Comparison of ENCODE assay signal across 13 mouse cellular contexts in genomic region chr4:32571441-32571840, GRCm38 (mm10). TPM values are rescaled to one million over a fixed set of nuclear protein-coding genes. Genes with fewer than 3 reads are reported as not detected.
DNase-seq lines count a peak whose midpoint lies in the region; ATAC-seq and TF ChIP-seq lines count a peak whose summit lies in the region.
"Had no signal": no experiment of that assay in that cellular context is flagged by ENCODE, and none has a peak within 500 bp of the region (broad histone marks: within the 10 kb centered on the region; RNA-seq: fewer than 3 reads in every experiment).

No protein-coding gene starts in this region.

- H3K9ac ChIP-seq in forebrain, embryonic 14.5 days (ENCODE audit: low read length): no peak overlapping the region
- no peak overlapping the region for H3K9ac ChIP-seq in liver, embryonic 12.5 days
- no peak overlapping the region for H3K9ac ChIP-seq in neural tube, embryonic 12.5 days
- H3K9ac ChIP-seq in heart, adult 2 months (ENCODE audit: low read depth, low read length): no peak overlapping the region
- H3K9ac ChIP-seq: embryonic facial prominence, embryonic 12.5 days; heart, embryonic 13.5 days; limb, embryonic 13.5 days had no signal

- no peaks in the 10 kb centered on the region for H3K79me2 ChIP-seq in heart, adult 2 months (replicated peaks; ENCODE audit: control insufficient read depth, insufficient read depth, low read length)

- TF ChIP-seq POLR2A in heart, adult 2 months (IDR thresholded peaks at IDR 0.05; ENCODE audit: insufficient read depth, low read depth, low read length): no peak

- no peaks in the 10 kb centered on the region for H3K9me3 ChIP-seq in forebrain, embryonic 14.5 days (replicated peaks; ENCODE audit: control insufficient read depth, low read length)
- no peaks in the 10 kb centered on the region for H3K9me3 ChIP-seq in liver, embryonic 12.5 days (replicated peaks)
- H3K9me3 ChIP-seq in neural tube, embryonic 12.5 days: no peaks in the 10 kb centered on the region
- H3K9me3 ChIP-seq: embryonic facial prominence, embryonic 12.5 days; heart, embryonic 13.5 days; limb, embryonic 13.5 days had no signal

- peaks cover 19% of the 10 kb centered on the region for H3K4me1 ChIP-seq in forebrain, embryonic 14.5 days (ENCODE audit: control insufficient read depth, insufficient read depth, low read length)
- H3K4me1 ChIP-seq in liver, embryonic 12.5 days: 0 out of 2 replicates have a peak, but pooled peaks cover 7% of the 10 kb centered on the region
- peaks cover 21% of the 10 kb centered on the region for H3K4me1 ChIP-seq in neural tube, embryonic 12.5 days
- H3K4me1 ChIP-seq in heart, adult 2 months (ENCODE audit: control insufficient read depth, insufficient read depth, low read length): no peaks in the 10 kb centered on the region

- intact Hi-C loops in heart, adult 2 months (cut with DNase I): no loop called here

- no peak overlapping the region for H3K4me3 ChIP-seq in layer of hippocampus, adult 2 months
- H3K4me3 ChIP-seq in forebrain, embryonic 14.5 days (ENCODE audit: low read depth, low read length): no peak overlapping the region
- no peak overlapping the region for H3K4me3 ChIP-seq in liver, embryonic 12.5 days
- H3K4me3 ChIP-seq in neural tube, embryonic 12.5 days: no peak overlapping the region
- no peak overlapping the region for H3K4me3 ChIP-seq in heart, adult 2 months
- H3K4me3 ChIP-seq: embryonic facial prominence, embryonic 12.5 days; heart, embryonic 13.5 days; limb, embryonic 13.5 days had no signal

- no peak overlapping the region for H3K4me2 ChIP-seq in forebrain, embryonic 14.5 days (ENCODE audit: low read length)
- H3K4me2 ChIP-seq in liver, embryonic 12.5 days: peak overlapping the region; percentile 2; the same call in 1 of the 2 replicates
- H3K4me2 ChIP-seq in neural tube, embryonic 12.5 days (replicated peaks): no peak overlapping the region
- H3K4me2 ChIP-seq: embryonic facial prominence, embryonic 12.5 days; heart, embryonic 13.5 days; limb, embryonic 13.5 days had no signal

- no peak for TF ChIP-seq EP300 in heart, adult 2 months (IDR thresholded peaks at IDR 0.05; ENCODE audit: insufficient read depth, low read depth, low read length)

- DNase-seq in layer of hippocampus, adult 2 months (ENCODE audit: low spot score in 2 of 2): no peak
- no peak for DNase-seq in layer of hippocampus, adult 9-11 months
- no peak for DNase-seq in forebrain, embryonic 14.5 days (ENCODE audit: low spot score)
- no peak for DNase-seq in heart, adult 2 months
- DNase-seq in cerebellum, adult 9-10 months: no peak

- H3K36me3 ChIP-seq in forebrain, embryonic 14.5 days (ENCODE audit: control insufficient read depth, insufficient read depth, low read length): peaks cover 11% of the 10 kb centered on the region
- no peaks in the 10 kb centered on the region for H3K36me3 ChIP-seq in liver, embryonic 12.5 days
- H3K36me3 ChIP-seq in neural tube, embryonic 12.5 days: peaks cover 10% of the 10 kb centered on the region; the same call in 1 of the 2 replicates
- H3K36me3 ChIP-seq in heart, adult 2 months (ENCODE audit: control insufficient read depth, insufficient read depth, low read length): no peaks in the 10 kb centered on the region

- ATAC-seq in forebrain, embryonic 14.5 days: no peak
- 0 out of 2 replicates have a peak, but pooled peaks have one; percentile 30 for ATAC-seq in liver, embryonic 12.5 days
- ATAC-seq in neural tube, embryonic 12.5 days (ENCODE audit: low FRiP score, low read depth): no peak

- 78% methylated on average over 3 of the region's 3 CpGs for WGBS in forebrain, embryonic 14.5 days
- WGBS in liver, embryonic 12.5 days (ENCODE audit: insufficient replicate concordance): 45% methylated on average over 3 of the region's 3 CpGs
- 65% methylated on average over 3 of the region's 3 CpGs for WGBS in neural tube, embryonic 12.5 days
- WGBS in heart, adult 2 months: 66% methylated on average over 3 of the region's 3 CpGs

- H3K27ac ChIP-seq in layer of hippocampus, adult 2 months: peak overlapping the region; percentile 71
- peak overlapping the region; percentile 40; the same call in 1 of the 2 replicates for H3K27ac ChIP-seq in forebrain, embryonic 14.5 days (ENCODE audit: low read depth, low read length)
- H3K27ac ChIP-seq in liver, embryonic 12.5 days: peak overlapping the region; percentile 69
- peak overlapping the region; percentile 21; the same call in 1 of the 2 replicates for H3K27ac ChIP-seq in neural tube, embryonic 12.5 days
- no peak overlapping the region for H3K27ac ChIP-seq in heart, adult 2 months
- H3K27ac ChIP-seq: embryonic facial prominence, embryonic 12.5 days; heart, embryonic 13.5 days; limb, embryonic 13.5 days had no signal

- no peaks in the 10 kb centered on the region for H3K27me3 ChIP-seq in forebrain, embryonic 14.5 days (replicated peaks; ENCODE audit: control insufficient read depth, insufficient read depth, low read length)
- no peaks in the 10 kb centered on the region for H3K27me3 ChIP-seq in liver, embryonic 12.5 days (replicated peaks)
- H3K27me3 ChIP-seq in neural tube, embryonic 12.5 days (replicated peaks): no peaks in the 10 kb centered on the region
- H3K27me3 ChIP-seq in heart, adult 2 months (ENCODE audit: control insufficient read depth, insufficient read depth, low read length): no peaks in the 10 kb centered on the region
- H3K27me3 ChIP-seq: embryonic facial prominence, embryonic 12.5 days; heart, embryonic 13.5 days; limb, embryonic 13.5 days had no signal

- no peak for TF ChIP-seq CTCF in layer of hippocampus, adult 2 months (conservative IDR thresholded peaks at IDR 0.05)
- TF ChIP-seq CTCF in heart, adult 2 months (IDR thresholded peaks at IDR 0.05): no peak

RNA-seq across cellular contexts. Expression of gene Gja10, which starts 31.1 kb away (rescaled TPM):
- not detected for total RNA-seq in layer of hippocampus, adult 2 months (2021)
- polyA plus RNA-seq in forebrain, embryonic 14.5 days (2014; fragmentation: Nextera tagmentation; extraction: Ambion mirVana): not detected in 2 replicates
- 0.06 TPM in 2 replicates for polyA plus RNA-seq in liver, embryonic 12.5 days (2016; fragmentation: Nextera tagmentation; extraction: Ambion mirVana)
- 0.14 TPM in 2 replicates for polyA plus RNA-seq in neural tube, embryonic 12.5 days (2016; fragmentation: Nextera tagmentation; extraction: Ambion mirVana)
- total RNA-seq in heart, adult 2 months (2021): not detected
- polyA plus RNA-seq in heart, adult 2 months (2012; rRNA removed): not detected in 2 replicates
- total RNA-seq: layer of hippocampus, postnatal 10 days; monocyte, adult 5-6 weeks had no signal
- polyA plus RNA-seq: activated CD4-positive, CD25-positive, alpha-beta regulatory T cell, adult 4 months; heart, embryonic 13.5 days; limb, embryonic 13.5 days had no signal

RNA-seq across cellular contexts. Expression of gene Casp8ap2, which starts 43.8 kb away (rescaled TPM):
- 10 to 100 TPM in 1 of 2 experiments, 1 to 10 TPM in 1; 9.5 to 12.4 TPM for total RNA-seq in layer of hippocampus, adult 2 months (2021)
- 48.9 and 53.0 TPM in 2 replicates for polyA plus RNA-seq in forebrain, embryonic 14.5 days (2014; fragmentation: Nextera tagmentation; extraction: Ambion mirVana)
- 36.2 and 36.6 TPM in 2 replicates for polyA plus RNA-seq in liver, embryonic 12.5 days (2016; fragmentation: Nextera tagmentation; extraction: Ambion mirVana)
- polyA plus RNA-seq in neural tube, embryonic 12.5 days (2016; fragmentation: Nextera tagmentation; extraction: Ambion mirVana): 45.4 and 52.3 TPM in 2 replicates
- total RNA-seq in heart, adult 2 months (2021): 1 to 10 TPM; 4.9 to 6.7 TPM
- polyA plus RNA-seq in heart, adult 2 months (2012; rRNA removed): 2.5 and 4.2 TPM in 2 replicates
